Mouse (Mus musculus) midbrain, embryonic 14.5 days (tissue): ENCODE results near the gene Vps13d. TPM values are rescaled to one million over a fixed set of nuclear protein-coding genes. Genes with fewer than 3 reads are reported as not detected.

Source experiments
- ATAC-seq: fragments of 200-750 bp; cut with Nextera tagmentation; 2 replicates; pipeline ENCODE4 v1.8.0; 2017; ENCODE audit warnings: moderate number of reproducible peaks, moderate library complexity; ENCODE audit not compliant: low FRiP score, low TSS enrichment
- DNase-seq: peaks from one replicate; pipeline ENCODE4 v3.0.0-alpha.2; 2015
- H3K27ac ChIP-seq: fragments of 300-500 bp; sonication (generic); replicated peaks from 2 replicates; pipeline ENCODE4 v1.5.1; 2014; ENCODE audit warnings: mild to moderate bottlenecking, low read depth, low read length, moderate library complexity
- H3K27me3 ChIP-seq: fragments of 300-500 bp; sonication (generic); 2 replicates; pipeline ENCODE4 v1.6.1; 2014; ENCODE audit warnings: low read length, control low read depth, mixed read lengths; ENCODE audit not compliant: control insufficient read depth, insufficient read depth
- H3K36me3 ChIP-seq: fragments of 300-500 bp; sonication (generic); 2 replicates; pipeline ENCODE4 v1.6.1; 2014; ENCODE audit warnings: low read length, control low read depth; ENCODE audit not compliant: control insufficient read depth, insufficient read depth
- H3K4me1 ChIP-seq: fragments of 300-500 bp; sonication (generic); 2 replicates; pipeline ENCODE4 v1.6.1; 2014; ENCODE audit warnings: mild to moderate bottlenecking, antibody characterized with exemption, low read length, control low read depth; ENCODE audit not compliant: control insufficient read depth, insufficient read depth
- H3K4me2 ChIP-seq: fragments of 300-500 bp; sonication (generic); 2 replicates; pipeline ENCODE4 v1.6.1; 2014; ENCODE audit warnings: mild to moderate bottlenecking, low read length, moderate library complexity
- H3K4me3 ChIP-seq: fragments of 300-500 bp; sonication (generic); replicated peaks from 2 replicates; pipeline ENCODE4 v1.5.1; 2014; ENCODE audit warnings: low read depth, low read length
- H3K9ac ChIP-seq: fragments of 300-500 bp; sonication (generic); replicated peaks from 2 replicates; pipeline ENCODE4 v1.6.1; 2014; ENCODE audit warnings: mild to moderate bottlenecking, low read length, moderate library complexity
- H3K9me3 ChIP-seq: fragments of 300-500 bp; sonication (generic); 2 replicates; pipeline ENCODE4 v1.6.1; 2016; ENCODE audit warnings: low read length, control low read depth, mixed read lengths; ENCODE audit not compliant: control insufficient read depth
- WGBS: fragments of 180-500 bp; shearing (Covaris S2); extraction: QIAGEN DNeasy Blood & Tissue Kit; methylation state at CpG from one replicate; pipeline ENCODE4 v1.1.7; 2014; 5-methylcytosine and 5-hydroxymethylcytosine counted together
- polyA plus RNA-seq: library from polyadenylated mRNA; unstranded; fragments of >200 nt; fragmentation: Nextera tagmentation; extraction: Ambion mirVana; gene quantifications from 2 replicates; pipeline ENCODE4 v1.2.1, GENCODE M21; 2014

Vps13d gene
- polyA plus RNA-seq, 1 experiment from 2014 or later: 13.3 TPM

DNA sequence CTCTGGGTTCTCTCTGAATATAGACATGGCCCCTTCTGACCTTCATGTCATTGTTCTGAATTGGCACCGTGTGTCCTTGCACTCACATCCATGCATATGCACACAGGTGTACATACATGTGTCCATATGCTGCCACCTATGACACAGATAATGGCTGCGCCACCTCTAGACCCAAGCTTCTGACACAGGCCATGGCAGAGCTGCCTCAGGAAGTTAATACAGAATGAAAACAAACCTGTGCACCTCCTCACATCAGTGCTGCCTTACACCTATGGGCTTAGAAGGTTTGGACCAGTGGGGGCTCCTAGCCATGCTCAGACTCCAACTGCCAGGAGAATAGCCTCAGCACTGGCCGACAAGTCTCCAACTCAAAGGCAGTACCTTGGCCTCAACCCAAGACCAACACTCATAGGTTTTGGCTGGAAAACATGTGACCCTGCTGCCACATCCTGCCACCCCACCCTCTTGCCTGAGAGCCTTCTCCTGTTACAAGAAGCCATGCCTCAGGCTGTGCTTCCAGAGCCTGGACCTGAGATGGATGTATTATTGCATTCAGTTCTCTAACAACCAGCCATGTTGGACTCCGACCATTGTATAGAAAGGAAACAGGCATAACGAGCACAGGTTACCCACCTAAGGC is 34.8 kb upstream of the Vps13d start:
- no peaks in the 10 kb centered on the region for H3K36me3 ChIP-seq
- H3K4me2 ChIP-seq: no peak overlapping the region
- H3K9ac ChIP-seq: no peak overlapping the region
- no peaks in the 10 kb centered on the region for H3K9me3 ChIP-seq
- 93% methylated on average over 5 of the region's 5 CpGs for WGBS
- H3K27ac ChIP-seq: no peak overlapping the region
- no peaks in the 10 kb centered on the region for H3K27me3 ChIP-seq
- DNase-seq (no peak), ATAC-seq (no peak)
- H3K4me1 ChIP-seq: no peaks in the 10 kb centered on the region
- H3K4me3 ChIP-seq: no peak overlapping the region

DNA sequence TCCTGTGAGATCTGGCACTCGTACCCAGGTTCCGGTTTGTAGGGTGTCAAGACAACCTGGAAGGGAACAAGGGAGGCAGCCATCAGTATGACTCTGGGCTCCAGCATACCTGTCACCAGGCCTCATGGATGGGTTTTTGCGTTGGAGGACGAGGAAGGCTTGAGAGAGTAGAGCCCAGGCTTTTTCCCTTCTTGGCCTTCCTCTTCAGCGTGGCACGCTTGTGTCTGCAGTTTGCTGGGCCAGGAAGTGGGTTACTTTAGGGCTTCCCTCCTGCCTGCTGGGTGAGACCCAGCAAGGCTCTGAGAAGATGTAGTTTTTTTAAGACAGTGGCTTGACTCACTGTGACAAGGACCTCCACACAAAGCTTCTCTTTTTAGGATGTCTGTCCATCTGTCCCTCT is 34.2 kb upstream of the Vps13d start:
- Histone ChIP-seq H3K27ac (no peak overlapping the region), H3K4me1 (no peaks in the 10 kb centered on the region), H3K36me3 (no peaks in the 10 kb centered on the region), H3K27me3 (no peaks in the 10 kb centered on the region), H3K9me3 (no peaks in the 10 kb centered on the region), H3K4me2 (no peak overlapping the region), H3K9ac (no peak overlapping the region), H3K4me3 (no peak overlapping the region)
- WGBS: 94% methylated on average over 6 of the region's 6 CpGs
- no peak for DNase-seq
- ATAC-seq: no peak

DNA sequence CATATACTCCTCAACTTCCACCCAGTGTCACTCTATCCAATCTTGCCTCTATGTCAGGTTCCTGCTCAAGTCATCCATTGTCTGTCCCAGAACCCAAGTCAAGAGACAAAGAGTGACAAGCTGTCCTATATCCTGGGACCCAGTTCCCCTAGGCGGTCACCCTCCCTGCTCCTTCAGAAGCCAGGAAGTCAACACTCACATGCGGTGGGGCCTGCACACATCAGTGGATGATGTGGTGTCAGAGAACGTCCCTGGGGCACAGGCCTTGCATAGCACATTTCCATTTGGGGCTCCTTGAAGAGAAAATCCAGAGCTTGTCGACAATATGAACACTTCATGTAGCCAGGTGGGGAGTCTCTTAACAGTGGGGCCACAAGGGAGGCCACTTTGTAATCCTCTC is 29.8 kb upstream of the Vps13d start:
- DNase-seq (no peak), ATAC-seq (no peak)
- no peak overlapping the region for H3K4me2 ChIP-seq
- H3K4me1 ChIP-seq: no peaks in the 10 kb centered on the region
- no peaks in the 10 kb centered on the region for H3K9me3 ChIP-seq
- no peaks in the 10 kb centered on the region for H3K27me3 ChIP-seq
- H3K4me3 ChIP-seq: no peak overlapping the region
- 90% methylated on average over 4 of the region's 4 CpGs for WGBS
- no peak overlapping the region for H3K9ac ChIP-seq
- H3K36me3 ChIP-seq: no peaks in the 10 kb centered on the region
- H3K27ac ChIP-seq: no peak overlapping the region

DNA sequence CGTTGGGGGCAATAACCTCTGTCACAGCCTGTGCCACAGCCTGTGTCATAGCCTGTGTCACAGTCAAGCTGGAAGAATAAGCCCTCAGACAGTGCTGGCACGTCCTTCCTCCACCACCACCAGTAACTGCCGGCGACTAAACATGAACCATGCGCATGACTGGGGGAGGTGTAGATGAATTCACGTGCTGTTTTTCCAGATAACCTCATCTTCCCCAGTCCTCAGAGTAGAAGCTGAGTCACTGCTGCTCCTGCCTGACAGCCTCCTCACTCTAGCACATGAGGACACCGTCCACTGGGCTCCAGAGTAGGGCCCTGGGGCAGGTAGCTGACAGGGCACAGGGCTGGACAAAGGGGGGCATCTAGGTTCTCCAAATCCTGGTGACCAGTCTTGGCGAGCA is 27.3 kb upstream of the Vps13d start:
- no peak overlapping the region for H3K4me3 ChIP-seq
- H3K27me3 ChIP-seq: no peaks in the 10 kb centered on the region
- no peaks in the 10 kb centered on the region for H3K9me3 ChIP-seq
- no peak for DNase-seq
- H3K4me1 ChIP-seq: no peaks in the 10 kb centered on the region
- WGBS: 80% methylated on average over 8 of the region's 8 CpGs
- H3K36me3 ChIP-seq: no peaks in the 10 kb centered on the region
- no peak overlapping the region for H3K4me2 ChIP-seq
- ATAC-seq: no peak
- H3K9ac ChIP-seq: no peak overlapping the region
- H3K27ac ChIP-seq: no peak overlapping the region

DNA sequence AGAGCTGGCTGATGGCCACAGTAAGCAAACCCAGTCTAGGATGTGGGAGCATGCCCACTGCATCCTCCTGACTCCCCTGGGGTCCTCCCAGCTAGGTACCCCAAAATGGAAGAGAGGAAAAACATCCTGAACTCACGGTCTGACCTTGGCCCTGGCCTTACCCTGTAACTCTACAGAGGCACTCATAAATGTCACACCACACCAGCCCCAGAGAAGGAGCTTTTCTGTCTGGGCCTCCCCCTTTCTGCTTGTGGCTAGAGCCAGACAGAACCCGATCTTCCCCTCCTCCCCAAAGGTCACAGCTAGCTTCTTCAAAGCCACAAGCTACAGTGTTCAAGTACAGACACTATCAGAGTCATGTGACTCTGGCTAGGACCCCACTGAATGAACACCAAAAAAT is 26.6 kb upstream of the Vps13d start:
- ATAC-seq: no peak
- no peak overlapping the region for H3K9ac ChIP-seq
- no peaks in the 10 kb centered on the region for H3K9me3 ChIP-seq
- H3K27ac ChIP-seq: no peak overlapping the region
- H3K4me2 ChIP-seq: no peak overlapping the region
- no peaks in the 10 kb centered on the region for H3K4me1 ChIP-seq
- DNase-seq: no peak
- no peaks in the 10 kb centered on the region for H3K36me3 ChIP-seq
- H3K4me3 ChIP-seq: no peak overlapping the region
- no peaks in the 10 kb centered on the region for H3K27me3 ChIP-seq
- WGBS: 76% methylated on average over 2 of the region's 2 CpGs

DNA sequence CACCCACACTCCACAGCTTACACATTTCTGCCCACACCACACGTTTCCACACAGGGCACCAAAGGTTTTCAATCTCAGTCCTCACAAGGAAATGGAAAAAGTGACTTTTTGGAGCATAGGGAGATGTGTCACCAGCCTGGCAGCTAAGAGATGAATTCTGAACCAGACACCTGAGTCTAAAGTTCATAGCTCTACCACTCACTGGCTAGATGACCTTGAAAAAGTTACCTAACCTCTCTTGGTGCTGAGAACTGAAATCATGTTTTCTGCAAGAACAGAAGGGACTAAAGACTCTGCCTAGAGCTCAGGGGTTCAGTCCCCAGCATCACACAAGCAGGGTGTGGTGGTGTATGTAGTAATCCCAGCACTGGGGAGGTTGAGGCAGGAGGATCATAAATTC is 25.2 kb upstream of the Vps13d start:
- 84% methylated on average over 1 of the region's 1 CpGs for WGBS
- H3K27me3 ChIP-seq: no peaks in the 10 kb centered on the region
- H3K4me2 ChIP-seq: no peak overlapping the region
- H3K4me1 ChIP-seq: 0 out of 2 replicates have a peak, but pooled peaks cover under 1% of the 10 kb centered on the region
- H3K36me3 ChIP-seq: no peaks in the 10 kb centered on the region
- H3K9me3 ChIP-seq: no peaks in the 10 kb centered on the region
- H3K4me3 ChIP-seq: no peak overlapping the region
- DNase-seq: no peak
- no peak overlapping the region for H3K27ac ChIP-seq
- H3K9ac ChIP-seq: no peak overlapping the region
- no peak for ATAC-seq

DNA sequence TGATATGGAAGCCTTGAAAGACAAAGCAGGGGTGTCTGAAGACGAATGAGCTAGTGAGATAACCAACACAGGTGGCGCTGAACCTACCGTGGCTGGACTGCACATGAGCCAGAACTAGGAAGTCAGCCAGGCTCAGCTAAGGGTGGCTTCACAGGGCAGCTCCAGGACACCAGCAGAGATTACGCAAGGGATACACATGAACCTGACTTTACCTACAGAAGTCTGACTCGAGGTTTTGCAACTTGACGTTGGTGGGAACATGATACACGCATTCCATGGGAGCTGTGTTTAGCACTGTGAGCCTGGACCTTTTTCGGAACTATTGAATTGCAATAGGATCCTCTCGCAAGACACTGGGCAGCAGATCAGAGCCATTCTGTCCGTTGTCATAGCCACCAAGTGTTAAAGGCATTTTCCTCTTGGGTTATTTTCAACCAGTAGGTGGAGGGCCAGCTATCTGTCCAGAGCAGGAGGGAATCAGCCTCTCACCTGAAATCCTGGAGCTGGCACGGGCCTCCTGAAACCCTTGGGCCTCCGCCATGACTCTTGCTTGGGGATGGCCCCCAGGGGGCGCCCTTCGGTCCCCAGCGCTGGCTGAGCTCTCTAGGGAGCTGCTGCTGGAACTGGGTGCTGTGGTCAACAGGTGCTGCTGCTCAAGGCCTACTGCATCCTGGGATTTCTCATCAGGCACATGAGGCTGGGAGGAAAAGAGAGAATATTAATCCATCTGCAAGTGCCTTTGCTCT is 24.6 kb upstream of the Vps13d start:
- H3K4me2 ChIP-seq: no peak overlapping the region
- no peak overlapping the region for H3K9ac ChIP-seq
- H3K27me3 ChIP-seq: no peaks in the 10 kb centered on the region
- 0 out of 2 replicates have a peak, but pooled peaks cover 5% of the 10 kb centered on the region for H3K4me1 ChIP-seq
- DNase-seq (no peak), ATAC-seq (no peak)
- no peak overlapping the region for H3K27ac ChIP-seq
- H3K9me3 ChIP-seq: no peaks in the 10 kb centered on the region
- H3K4me3 ChIP-seq: no peak overlapping the region
- no peaks in the 10 kb centered on the region for H3K36me3 ChIP-seq
- WGBS: 67% methylated on average over 15 of the region's 15 CpGs

DNA sequence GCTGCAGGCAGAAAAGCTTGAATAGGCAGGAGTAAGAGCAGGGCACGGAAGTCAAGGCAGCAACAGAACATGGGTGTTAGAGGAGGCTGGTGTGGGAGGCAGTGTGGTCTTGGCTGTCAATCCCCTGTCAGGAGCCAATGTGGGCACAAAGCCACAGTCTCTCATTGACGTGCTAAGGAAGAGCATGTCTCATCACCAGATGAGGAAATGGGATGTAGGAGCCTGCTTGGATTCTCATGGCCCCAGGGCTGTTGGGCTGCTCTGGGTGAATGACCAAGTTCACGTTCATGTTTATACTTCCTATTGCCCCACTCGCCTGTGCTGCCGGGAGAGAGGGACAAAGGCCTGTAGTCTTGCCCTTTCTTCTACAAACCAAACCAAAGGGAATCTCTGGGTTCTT is 23.0 kb upstream of the Vps13d start:
- no peak for DNase-seq
- H3K4me2 ChIP-seq: no peak overlapping the region
- 64% methylated on average over 5 of the region's 5 CpGs for WGBS
- no peaks in the 10 kb centered on the region for H3K9me3 ChIP-seq
- ATAC-seq: no peak
- no peak overlapping the region for H3K9ac ChIP-seq
- H3K4me1 ChIP-seq: 0 out of 2 replicates have a peak, but pooled peaks cover 5% of the 10 kb centered on the region
- H3K4me3 ChIP-seq: no peak overlapping the region
- H3K27me3 ChIP-seq: no peaks in the 10 kb centered on the region
- no peak overlapping the region for H3K27ac ChIP-seq
- H3K36me3 ChIP-seq: no peaks in the 10 kb centered on the region

DNA sequence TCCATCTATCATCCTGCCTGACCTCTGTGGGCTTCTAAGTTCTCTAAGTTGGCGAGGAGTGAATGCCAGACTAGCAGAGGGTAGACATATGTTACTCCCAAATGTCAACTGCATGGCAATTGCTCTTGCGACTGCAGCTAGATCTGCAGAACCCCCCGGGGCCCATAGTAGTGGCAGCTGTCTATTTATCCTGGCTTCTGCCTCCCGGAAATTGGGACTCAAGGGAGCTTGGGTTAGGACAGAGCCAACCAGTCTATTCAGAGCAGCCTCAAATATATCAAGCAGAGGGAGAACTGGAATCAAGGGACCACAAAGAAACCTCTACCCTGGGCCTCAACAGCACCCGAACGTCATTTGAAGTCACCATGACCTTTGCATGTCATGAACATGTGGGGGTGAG is 22.2 kb upstream of the Vps13d start:
- H3K27me3 ChIP-seq: no peaks in the 10 kb centered on the region
- no peaks in the 10 kb centered on the region for H3K36me3 ChIP-seq
- ATAC-seq (no peak), DNase-seq (no peak)
- 82% methylated on average over 6 of the region's 6 CpGs for WGBS
- H3K4me2 ChIP-seq: no peak overlapping the region
- H3K4me1 ChIP-seq: 0 out of 2 replicates have a peak, but pooled peaks cover 5% of the 10 kb centered on the region
- H3K9ac ChIP-seq: no peak overlapping the region
- no peak overlapping the region for H3K4me3 ChIP-seq
- no peaks in the 10 kb centered on the region for H3K9me3 ChIP-seq
- H3K27ac ChIP-seq: no peak overlapping the region
